Comparison of ENCODE assay signal across 9 mouse cellular contexts in genomic region chr7:49249462-49249861, GRCm38 (mm10).
DNase-seq lines count a peak whose midpoint lies in the region; ATAC-seq and TF ChIP-seq lines count a peak whose summit lies in the region.
"Had no signal": no experiment of that assay in that cellular context is flagged by ENCODE, and none has a peak within 500 bp of the region (broad histone marks: within the 10 kb centered on the region; RNA-seq: fewer than 3 reads in every experiment).

No protein-coding gene starts in this region.

- H3K36me3 ChIP-seq in heart, embryonic 13.5 days: no peaks in the 10 kb centered on the region
- no peaks in the 10 kb centered on the region for H3K36me3 ChIP-seq in lung, postnatal 0 days (ENCODE audit: insufficient read depth, low read length)
- no peaks in the 10 kb centered on the region for H3K36me3 ChIP-seq in myocyte (ENCODE audit: control insufficient read depth, insufficient read depth)
- H3K36me3 ChIP-seq: limb, embryonic 15.5 days had no signal

- H3K4me3 ChIP-seq in heart, embryonic 13.5 days: peak overlapping the region; percentile 74
- no peak overlapping the region for H3K4me3 ChIP-seq in lung, postnatal 0 days (ENCODE audit: low read depth, low read length)
- no peak overlapping the region for H3K4me3 ChIP-seq in lung, adult 2 months (replicated peaks; ENCODE audit: extremely low read depth, low read depth, low read length)
- no peak overlapping the region for H3K4me3 ChIP-seq in myocyte

- H3K27me3 ChIP-seq in heart, embryonic 13.5 days (replicated peaks): peaks cover 28% of the 10 kb centered on the region
- H3K27me3 ChIP-seq in lung, postnatal 0 days (replicated peaks; ENCODE audit: insufficient read depth, low read length): no peaks in the 10 kb centered on the region
- no peaks in the 10 kb centered on the region for H3K27me3 ChIP-seq in myocyte (ENCODE audit: control insufficient read depth, insufficient read depth, insufficient read length)

- no peak overlapping the region for H3ac ChIP-seq in myocyte (ENCODE audit: control insufficient read depth, insufficient read length)

- no peak for DNase-seq in heart, postnatal 25 days (ENCODE audit: low spot score)
- DNase-seq in lung, postnatal 0 days (ENCODE audit: low spot score): no peak
- DNase-seq in lung, adult 2 months: no peak
- peak; percentile 52 to 57 for DNase-seq in cerebellum, postnatal 10 days
- DNase-seq in gastrocnemius, postnatal 10 days: no peak
- no peak for DNase-seq in MN1 (ENCODE audit: low spot score)

- ATAC-seq in heart, embryonic 13.5 days (ENCODE audit: extremely low read depth, insufficient number of reproducible peaks, low FRiP score, low TSS enrichment): no peak
- no peak for ATAC-seq in lung, postnatal 0 days

- H3K27ac ChIP-seq in heart, embryonic 13.5 days (replicated peaks): peak overlapping the region; percentile 88
- no peak overlapping the region for H3K27ac ChIP-seq in lung, postnatal 0 days (ENCODE audit: low read length)
- H3K27ac ChIP-seq: limb, embryonic 15.5 days had no signal

- no peak for TF ChIP-seq CTCF in lung, postnatal 0 days (IDR thresholded peaks at IDR 0.05)
- TF ChIP-seq CTCF in lung, adult 2 months (IDR thresholded peaks at IDR 0.05; ENCODE audit: insufficient read depth, low read length): no peak

- no peaks in the 10 kb centered on the region for H3K9me3 ChIP-seq in heart, embryonic 13.5 days
- H3K9me3 ChIP-seq in lung, postnatal 0 days (ENCODE audit: low read length): no peaks in the 10 kb centered on the region
- H3K9me3 ChIP-seq: limb, embryonic 15.5 days had no signal

- peaks cover 76% of the 10 kb centered on the region for H3K4me1 ChIP-seq in heart, embryonic 13.5 days
- peaks cover 17% of the 10 kb centered on the region; the same call in 1 of the 2 replicates for H3K4me1 ChIP-seq in lung, postnatal 0 days (ENCODE audit: insufficient read depth, low read depth, low read length)
- peaks cover 11% of the 10 kb centered on the region; the same call in 1 of the 2 replicates for H3K4me1 ChIP-seq in lung, adult 2 months (ENCODE audit: control insufficient read depth, insufficient read depth, low read length)

- no peak for TF ChIP-seq EP300 in lung, postnatal 0 days (IDR thresholded peaks at IDR 0.05)

- H3K9ac ChIP-seq in heart, embryonic 13.5 days: peak overlapping the region; percentile 89
- no peak overlapping the region for H3K9ac ChIP-seq in lung, postnatal 0 days (replicated peaks; ENCODE audit: low read depth)
- H3K9ac ChIP-seq: limb, embryonic 15.5 days had no signal

- H3K79me2 ChIP-seq in myocyte (ENCODE audit: control insufficient read depth, insufficient read depth): no peaks in the 10 kb centered on the region

- TF ChIP-seq POLR2A in lung, adult 2 months (IDR thresholded peaks at IDR 0.05; ENCODE audit: borderline replicate concordance, extremely low read depth, low read depth, low read length): no peak
- TF ChIP-seq POLR2A in myocyte (IDR thresholded peaks at IDR 0.05; ENCODE audit: insufficient read length, low read depth): no peak

- intact Hi-C loops in heart, postnatal 25 days (cut with DNase I): loop anchor here (5.0 kb wide), 1 partner anchor 102 kb away; no protein-coding TSS in a partner anchor

- peak overlapping the region; percentile 92 for H3K4me2 ChIP-seq in heart, embryonic 13.5 days
- H3K4me2 ChIP-seq in lung, postnatal 0 days (replicated peaks; ENCODE audit: low read depth, low read length): peak overlapping the region; percentile 88; the same call in 1 of the 2 replicates
- peak overlapping the region; percentile 97 for H3K4me2 ChIP-seq in myocyte (ENCODE audit: low read depth)

- 34% methylated on average over 2 of the region's 2 CpGs for WGBS in heart, embryonic 13.5 days
- 44% methylated on average over 2 of the region's 2 CpGs for WGBS in lung, postnatal 0 days
- 66% methylated on average over 2 of the region's 2 CpGs for WGBS in lung, adult 2 months

TF ChIP-seq in myocyte, 11 proteins besides CTCF, POLR2A, EP300 and RAD21:
- no peak for TF ChIP-seq POLR2AphosphoS2 (IDR thresholded peaks at IDR 0.05; ENCODE audit: insufficient read length, low read depth)
- no peak for TF ChIP-seq E2F4 (IDR thresholded peaks at IDR 0.05; ENCODE audit: insufficient read depth)
- no peak for TF ChIP-seq REST (IDR thresholded peaks at IDR 0.05; ENCODE audit: insufficient read depth, insufficient read length)
TF ChIP-seq in myocyte: peak in this region for 0.

Comparison
In these comparisons a context has a peak if more than half of its experiments do, and no peak if none do; other contexts are left out.
1. DNase-seq: peak in cerebellum, postnatal 10 days (2 of 2); none in heart, postnatal 25 days (single experiment), lung, postnatal 0 days (single experiment), lung, adult 2 months (single experiment), gastrocnemius, postnatal 10 days (single experiment) and MN1 (single experiment).
2. Peak in every context shown above with its lines, with median percentiles within 50 percentile points of each other: H3K4me2 ChIP-seq.